Mouse (Mus musculus): Measurements from ENCODE around the gene Adad2. TPM values are rescaled to one million over a fixed set of nuclear protein-coding genes. Genes with fewer than 3 reads are reported as not detected.

The Adad2 gene
- polyA plus RNA-seq, 1 experiment, result not detected

GRCm38 (mm10) chr8:119616811-119617210, 4.3 kb downstream of the Adad2 start:
- no peak overlapping the region for H3K4me3 ChIP-seq
- no peaks in the 10 kb centered on the region for H3K36me3 ChIP-seq (ENCODE audit: control insufficient read depth, insufficient read depth)
- no peak for TF ChIP-seq MAX (IDR thresholded peaks at IDR 0.05; ENCODE audit: low read depth)
- TF ChIP-seq REST (IDR thresholded peaks at IDR 0.05; ENCODE audit: insufficient read depth, insufficient read length), result no peak
- TF ChIP-seq MYOD1 (IDR thresholded peaks at IDR 0.05; ENCODE audit: control insufficient read depth in 1 of 3, insufficient read length in 2 of 3, low read depth in 2 of 3), result no peak
- no peak for TF ChIP-seq POLR2A (IDR thresholded peaks at IDR 0.05; ENCODE audit: insufficient read length, low read depth)
- no peak for TF ChIP-seq E2F4 (IDR thresholded peaks at IDR 0.05; ENCODE audit: insufficient read depth)
- TF ChIP-seq TCF3 (IDR thresholded peaks at IDR 0.05; ENCODE audit: insufficient read length, low read depth), result no peak
- no peak for TF ChIP-seq MYOG (IDR thresholded peaks at IDR 0.05; ENCODE audit: control insufficient read depth in 1 of 3, insufficient read depth in 1 of 3, insufficient read length in 2 of 3, low read depth in 2 of 3)
- TF ChIP-seq CEBPB (IDR thresholded peaks at IDR 0.05; ENCODE audit: insufficient read depth, poor library complexity, severe bottlenecking), result no peak
- no peak for TF ChIP-seq TCF12 (IDR thresholded peaks at IDR 0.05; ENCODE audit: insufficient read depth, poor library complexity, severe bottlenecking)
- TF ChIP-seq USF1 (IDR thresholded peaks at IDR 0.05; ENCODE audit: low read depth), result no peak
- peaks cover 78% of the 10 kb centered on the region for H3K27me3 ChIP-seq (ENCODE audit: control insufficient read depth, insufficient read depth, insufficient read length)
- no peaks in the 10 kb centered on the region for H3K79me2 ChIP-seq (ENCODE audit: control insufficient read depth, insufficient read depth)
- H3ac ChIP-seq (ENCODE audit: control insufficient read depth, insufficient read length), result no peak overlapping the region
- no peak overlapping the region for H3K4me2 ChIP-seq (ENCODE audit: low read depth)

- Histone ChIP-seq H3K4me3 (no peak overlapping the region), H3K4me2 (ENCODE audit: low read depth) (no peak overlapping the region), H3ac (ENCODE audit: control insufficient read depth, insufficient read length) (no peak overlapping the region), H3K36me3 (ENCODE audit: control insufficient read depth, insufficient read depth) (no peaks in the 10 kb centered on the region), H3K79me2 (ENCODE audit: control insufficient read depth, insufficient read depth) (no peaks in the 10 kb centered on the region), H3K27me3 (ENCODE audit: control insufficient read depth, insufficient read depth, insufficient read length) (peaks cover 81% of the 10 kb centered on the region)
- TF ChIP-seq MYOD1 (IDR thresholded peaks at IDR 0.05; ENCODE audit: control insufficient read depth in 1 of 3, insufficient read length in 2 of 3, low read depth in 2 of 3), result no peak
- TF ChIP-seq POLR2AphosphoS2 (IDR thresholded peaks at IDR 0.05; ENCODE audit: insufficient read length, low read depth), result no peak
- TF ChIP-seq USF1 (IDR thresholded peaks at IDR 0.05; ENCODE audit: low read depth), result no peak
- TF ChIP-seq MAX (IDR thresholded peaks at IDR 0.05; ENCODE audit: low read depth), result no peak
- TF ChIP-seq CEBPB (IDR thresholded peaks at IDR 0.05; ENCODE audit: insufficient read depth, poor library complexity, severe bottlenecking), result no peak
- TF ChIP-seq E2F4 (IDR thresholded peaks at IDR 0.05; ENCODE audit: insufficient read depth), result no peak
- no peak for TF ChIP-seq TCF12 (IDR thresholded peaks at IDR 0.05; ENCODE audit: insufficient read depth, poor library complexity, severe bottlenecking)
- no peak for TF ChIP-seq POLR2A (IDR thresholded peaks at IDR 0.05; ENCODE audit: insufficient read length, low read depth)
Measured at GRCm38 (mm10) chr8:119617586-119617985, 5.0 kb downstream of the Adad2 start.

- H3K36me3 ChIP-seq (ENCODE audit: control insufficient read depth, insufficient read depth), result no peaks in the 10 kb centered on the region
- no peak overlapping the region for H3K4me3 ChIP-seq
- H3K27me3 ChIP-seq (ENCODE audit: control insufficient read depth, insufficient read depth, insufficient read length), result peaks cover 81% of the 10 kb centered on the region
- no peak for TF ChIP-seq REST (IDR thresholded peaks at IDR 0.05; ENCODE audit: insufficient read depth, insufficient read length)
- no peak for TF ChIP-seq POLR2AphosphoS2 (IDR thresholded peaks at IDR 0.05; ENCODE audit: insufficient read length, low read depth)
- TF ChIP-seq MYOG (IDR thresholded peaks at IDR 0.05; ENCODE audit: control insufficient read depth in 1 of 3, insufficient read depth in 1 of 3, insufficient read length in 2 of 3, low read depth in 2 of 3), result no peak
- TF ChIP-seq TCF3 (IDR thresholded peaks at IDR 0.05; ENCODE audit: insufficient read length, low read depth), result no peak
- no peaks in the 10 kb centered on the region for H3K79me2 ChIP-seq (ENCODE audit: control insufficient read depth, insufficient read depth)
- no peak overlapping the region for H3K4me2 ChIP-seq (ENCODE audit: low read depth)
- H3ac ChIP-seq (ENCODE audit: control insufficient read depth, insufficient read length), result no peak overlapping the region
Measured at GRCm38 (mm10) chr8:119618887-119619286, 6.3 kb downstream of the Adad2 start.

- Histone ChIP-seq H3ac (ENCODE audit: control insufficient read depth, insufficient read length) (no peak overlapping the region), H3K4me2 (ENCODE audit: low read depth) (no peak overlapping the region), H3K4me3 (no peak overlapping the region), H3K79me2 (ENCODE audit: control insufficient read depth, insufficient read depth) (no peaks in the 10 kb centered on the region), H3K27me3 (ENCODE audit: control insufficient read depth, insufficient read depth, insufficient read length) (peaks cover 81% of the 10 kb centered on the region), H3K36me3 (ENCODE audit: control insufficient read depth, insufficient read depth) (no peaks in the 10 kb centered on the region)
- no peak for TF ChIP-seq POLR2A (IDR thresholded peaks at IDR 0.05; ENCODE audit: insufficient read length, low read depth)
- no peak for TF ChIP-seq SRF (IDR thresholded peaks at IDR 0.05; ENCODE audit: control insufficient read depth, insufficient read length, low read depth)
- TF ChIP-seq MAX (IDR thresholded peaks at IDR 0.05; ENCODE audit: low read depth), result no peak
- no peak for TF ChIP-seq TCF3 (IDR thresholded peaks at IDR 0.05; ENCODE audit: insufficient read length, low read depth)
- TF ChIP-seq MYOD1 (IDR thresholded peaks at IDR 0.05; ENCODE audit: control insufficient read depth in 1 of 3, insufficient read length in 2 of 3, low read depth in 2 of 3), result no peak
- no peak for TF ChIP-seq TCF12 (IDR thresholded peaks at IDR 0.05; ENCODE audit: insufficient read depth, poor library complexity, severe bottlenecking)
- no peak for TF ChIP-seq E2F4 (IDR thresholded peaks at IDR 0.05; ENCODE audit: insufficient read depth)
- TF ChIP-seq CEBPB (IDR thresholded peaks at IDR 0.05; ENCODE audit: insufficient read depth, poor library complexity, severe bottlenecking), result no peak
- TF ChIP-seq USF1 (IDR thresholded peaks at IDR 0.05; ENCODE audit: low read depth), result no peak
- TF ChIP-seq REST (IDR thresholded peaks at IDR 0.05; ENCODE audit: insufficient read depth, insufficient read length), result no peak
- TF ChIP-seq MYOG (IDR thresholded peaks at IDR 0.05; ENCODE audit: control insufficient read depth in 1 of 3, insufficient read depth in 1 of 3, insufficient read length in 2 of 3, low read depth in 2 of 3), result no peak
- no peak for TF ChIP-seq POLR2AphosphoS2 (IDR thresholded peaks at IDR 0.05; ENCODE audit: insufficient read length, low read depth)
Measured at GRCm38 (mm10) chr8:119620116-119620840, 7.7 kb downstream of the Adad2 start.
